Mouse (Mus musculus) adrenal gland, adult (tissue): Measurements from ENCODE around the gene Proz.
A peak's percentile ranks its signal among the peaks of the same experiment; 100 is the strongest.
"Not testable (repeated sequence)": the region's sequence is repeated elsewhere in the genome, so short reads cannot be mapped to it uniquely, and the experiment has no call there.

Experiments
- DNase-seq, 2 experiments: peaks; one replicate each; pipeline ENCODE4 v3.0.0; 2022 to 2023; ENCODE audit warnings: low spot score in 1 of 2; ENCODE audit not compliant: inconsistent age in 2 of 2

The Proz gene

GRCm38 (mm10) chr8:13060441-13061150 lies at the start of gene Proz:
Proz (plus strand) TSS chr8:13060914.
- no peak for DNase-seq

- DNase-seq = no peak
Measured at GRCm38 (mm10) chr8:13019560-13019959, 41.2 kb upstream of the Proz start.

GRCm38 (mm10) chr8:13021830-13022229 lies 38.9 kb upstream of the Proz start:
- DNase-seq = no peak

- no peak for DNase-seq
Measured at GRCm38 (mm10) chr8:13025487-13026224, 35.1 kb upstream of the Proz start, which contains the start of gene F7. F7 (plus strand) TSS chr8:13026034.

- no peak for DNase-seq
Measured at GRCm38 (mm10) chr8:13027615-13028014, 33.1 kb upstream of the Proz start.

GRCm38 (mm10) chr8:13028482-13028881 lies 32.2 kb upstream of the Proz start:
- no peak for DNase-seq

GRCm38 (mm10) chr8:13036346-13036812 lies 24.3 kb upstream of the Proz start:
- peak in 1 of 2 experiments; percentile 26 for DNase-seq

- DNase-seq = no peak
Measured at GRCm38 (mm10) chr8:13037015-13037414, 23.7 kb upstream of the Proz start, which contains the start of gene F10. F10 (plus strand) TSS chr8:13037308.

GRCm38 (mm10) chr8:13037569-13037968 lies 23.1 kb upstream of the Proz start:
- peak in 1 of 2 experiments; percentile 58 for DNase-seq

GRCm38 (mm10) chr8:13039054-13039453 lies 21.7 kb upstream of the Proz start:
- DNase-seq = no peak

GRCm38 (mm10) chr8:13041459-13041858 lies 19.3 kb upstream of the Proz start:
- DNase-seq = no peak

GRCm38 (mm10) chr8:13047652-13048051 lies 13.1 kb upstream of the Proz start:
- no peak for DNase-seq

GRCm38 (mm10) chr8:13050550-13050949 lies 10.2 kb upstream of the Proz start:
- no peak for DNase-seq

GRCm38 (mm10) chr8:13057351-13057750 lies 3.4 kb upstream of the Proz start:
- no peak for DNase-seq

GRCm38 (mm10) chr8:13063112-13063511 lies 2.4 kb downstream of the Proz start:
- no peak for DNase-seq

- DNase-seq = no peak
Measured at GRCm38 (mm10) chr8:13073255-13073654, 12.5 kb downstream of the Proz start.

- DNase-seq = no peak
Measured at GRCm38 (mm10) chr8:13075044-13075443, 14.3 kb downstream of the Proz start.

- not testable (repeated sequence) for DNase-seq
Measured at GRCm38 (mm10) chr8:13075579-13075978, 14.9 kb downstream of the Proz start.

GRCm38 (mm10) chr8:13077542-13077941 lies 16.8 kb downstream of the Proz start:
- DNase-seq = no peak

GRCm38 (mm10) chr8:13104691-13105086 lies 44.0 kb downstream of the Proz start:
- DNase-seq = peak; percentile 92 to 97

GRCm38 (mm10) chr8:13105087-13105881 lies 44.6 kb downstream of the Proz start, which contains the start of the genes Pcid2 and Cul4a:
Pcid2 (minus strand) TSS chr8:13105459.
Cul4a (plus strand) TSS chr8:13105621.
- peak; percentile 98 for DNase-seq
